Mouse (Mus musculus): ENCODE data around the gene Cab39. TPM values are rescaled to one million over a fixed set of nuclear protein-coding genes. Genes with fewer than 3 reads are reported as not detected.

Cab39 gene
- total RNA-seq, 2 experiments from 2014 or later: 76.6 to 124 TPM

DNA sequence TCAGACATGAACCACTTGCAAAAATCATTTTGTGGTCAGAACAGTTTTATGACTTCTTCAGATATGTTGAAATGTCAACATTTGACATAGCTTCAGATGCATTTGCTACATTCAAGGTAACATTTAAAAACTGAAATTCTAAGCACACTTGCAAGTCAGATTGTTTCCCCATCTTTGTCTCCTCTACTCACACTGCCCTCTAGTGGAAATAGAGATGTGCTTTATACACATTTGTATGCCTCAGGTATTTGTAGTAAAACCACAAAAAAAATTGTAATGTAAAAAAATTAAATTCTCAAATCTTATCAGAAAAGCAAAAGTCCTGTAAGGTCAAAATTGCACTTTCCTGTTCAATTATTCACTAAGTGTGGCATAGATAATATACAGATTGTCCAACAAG lies 49.0 kb downstream of the Cab39 start:
- no peak for ATAC-seq (replicated peaks; ENCODE audit: poor library complexity, severe bottlenecking)

DNA sequence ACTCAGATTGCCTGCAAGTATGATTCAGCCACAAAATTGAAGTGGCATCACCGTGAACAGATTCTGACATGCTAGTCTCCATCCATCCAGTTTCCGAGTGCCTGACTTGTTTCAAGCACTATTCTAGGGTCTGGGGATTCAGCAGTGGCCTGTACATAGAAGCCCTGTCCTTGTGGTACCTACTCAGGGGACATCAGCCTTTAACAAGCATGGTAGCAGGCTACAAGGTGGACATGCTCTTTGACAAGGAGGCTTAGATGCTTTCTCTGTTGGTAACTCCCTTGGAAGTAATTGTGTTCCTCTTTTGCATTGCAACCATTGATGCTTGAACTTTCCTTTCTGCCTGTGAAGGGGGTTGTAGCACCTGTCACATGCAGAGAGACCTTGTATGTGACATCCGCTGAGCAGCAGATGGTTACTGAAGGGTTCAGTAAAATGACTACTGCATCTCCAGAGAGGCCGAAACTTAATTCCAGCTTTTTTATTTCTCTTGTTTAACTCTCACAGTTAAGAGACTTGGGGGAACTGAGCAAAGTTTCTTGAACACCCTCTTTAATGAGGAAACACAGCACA lies 50.1 kb downstream of the Cab39 start:
- ATAC-seq (replicated peaks; ENCODE audit: poor library complexity, severe bottlenecking): no peak

DNA sequence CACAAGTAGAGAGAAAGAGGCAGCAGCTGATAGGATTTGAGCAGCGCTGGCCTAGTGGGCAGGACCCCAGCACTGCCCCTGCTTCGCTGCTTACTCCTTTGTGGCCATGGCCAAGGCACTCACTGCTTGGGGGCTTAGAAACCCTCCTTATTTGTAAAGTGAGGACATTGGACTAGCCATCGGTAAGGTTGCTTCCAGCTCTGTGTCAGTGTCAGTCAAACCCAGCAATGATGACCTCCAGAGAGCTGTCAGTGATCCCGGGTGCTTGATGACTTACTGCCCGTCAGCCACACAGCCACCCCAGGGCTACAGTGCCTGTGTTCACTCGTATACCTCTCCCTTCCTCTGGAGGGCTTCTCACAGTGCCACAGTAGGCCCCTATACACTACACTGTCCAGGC lies 51.7 kb downstream of the Cab39 start:
- ATAC-seq (replicated peaks; ENCODE audit: poor library complexity, severe bottlenecking): no peak

- ATAC-seq (replicated peaks; ENCODE audit: poor library complexity, severe bottlenecking): no peak
These were observed 52.2 kb downstream of the Cab39 start for GRCm38 (mm10) chr1:85845476-85845875.

GRCm38 (mm10) chr1:85849016-85849415 lies 55.8 kb downstream of the Cab39 start:
- ATAC-seq (replicated peaks; ENCODE audit: poor library complexity, severe bottlenecking): no peak

DNA sequence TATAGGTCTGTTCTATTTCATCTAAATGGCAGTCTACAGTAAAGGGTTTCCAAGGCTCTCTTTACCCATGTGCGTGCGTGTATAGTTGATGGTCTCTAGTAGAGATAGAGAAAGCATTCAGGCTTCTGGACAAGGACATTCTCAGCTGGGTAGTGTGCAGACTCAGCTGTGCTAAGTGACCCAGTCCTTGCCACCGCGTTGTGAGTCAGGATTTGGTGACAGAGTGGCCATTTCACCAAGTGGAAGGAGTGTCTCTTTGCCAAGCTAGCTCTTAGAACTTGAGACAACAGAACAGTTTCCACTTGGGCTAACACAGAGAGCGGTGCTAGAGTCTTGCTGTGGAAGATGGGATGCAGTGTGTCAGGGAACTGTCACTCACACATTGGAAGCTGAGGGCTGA lies 57.6 kb downstream of the Cab39 start:
- ATAC-seq (replicated peaks; ENCODE audit: poor library complexity, severe bottlenecking): no peak

GRCm38 (mm10) chr1:85852996-85853689 lies 59.9 kb downstream of the Cab39 start:
- peak; percentile 96 for ATAC-seq (replicated peaks; ENCODE audit: poor library complexity, severe bottlenecking)

- no peak for ATAC-seq (replicated peaks; ENCODE audit: poor library complexity, severe bottlenecking)
These were observed 60.6 kb downstream of the Cab39 start for GRCm38 (mm10) chr1:85853865-85854264.

GRCm38 (mm10) chr1:85854475-85854874 lies 61.2 kb downstream of the Cab39 start:
- no peak for ATAC-seq (replicated peaks; ENCODE audit: poor library complexity, severe bottlenecking)

DNA sequence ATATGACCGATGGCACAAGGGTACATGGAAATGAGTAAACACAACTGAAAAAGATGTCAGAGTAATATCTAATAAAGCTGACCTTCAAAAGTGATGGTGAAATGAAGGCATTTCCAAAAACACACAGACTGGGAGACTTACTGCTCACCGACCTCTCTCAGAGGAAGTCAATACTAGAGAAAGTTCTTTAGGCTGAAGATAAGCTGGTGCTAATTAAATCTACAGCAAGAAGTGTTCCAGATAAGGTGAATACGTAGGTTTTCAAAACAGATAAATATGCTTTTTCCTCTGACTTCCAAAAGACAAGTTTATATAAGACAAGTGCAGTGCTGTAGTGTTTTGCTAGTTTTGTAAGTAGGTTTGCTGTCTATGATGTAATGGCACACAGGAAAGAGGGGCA lies 63.0 kb downstream of the Cab39 start:
- ATAC-seq (replicated peaks; ENCODE audit: poor library complexity, severe bottlenecking): no peak

DNA sequence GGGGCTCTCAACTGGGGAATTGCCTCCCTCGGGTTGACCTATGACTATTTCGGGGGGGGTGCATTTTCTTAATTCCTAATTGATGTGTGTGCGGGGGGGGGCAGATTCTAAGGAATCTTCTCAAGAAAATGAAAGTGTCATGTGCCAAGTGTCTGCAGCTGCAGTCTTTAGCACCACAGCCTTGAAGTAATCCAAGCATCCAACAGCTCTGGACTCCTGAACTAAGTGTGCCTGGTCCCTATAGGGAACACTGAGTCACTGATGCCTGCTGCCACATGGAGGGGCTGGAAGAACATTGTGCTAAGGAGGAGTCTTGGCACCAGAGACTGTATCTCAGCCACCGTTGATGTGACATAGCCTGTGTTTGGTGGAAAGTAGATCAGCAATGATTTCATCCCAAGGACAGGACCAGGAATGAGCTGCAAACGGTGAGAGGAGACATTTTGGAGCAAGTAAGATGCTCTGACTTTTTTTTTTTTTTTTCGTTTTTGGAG lies 64.1 kb downstream of the Cab39 start:
- ATAC-seq (replicated peaks; ENCODE audit: poor library complexity, severe bottlenecking): no peak

DNA sequence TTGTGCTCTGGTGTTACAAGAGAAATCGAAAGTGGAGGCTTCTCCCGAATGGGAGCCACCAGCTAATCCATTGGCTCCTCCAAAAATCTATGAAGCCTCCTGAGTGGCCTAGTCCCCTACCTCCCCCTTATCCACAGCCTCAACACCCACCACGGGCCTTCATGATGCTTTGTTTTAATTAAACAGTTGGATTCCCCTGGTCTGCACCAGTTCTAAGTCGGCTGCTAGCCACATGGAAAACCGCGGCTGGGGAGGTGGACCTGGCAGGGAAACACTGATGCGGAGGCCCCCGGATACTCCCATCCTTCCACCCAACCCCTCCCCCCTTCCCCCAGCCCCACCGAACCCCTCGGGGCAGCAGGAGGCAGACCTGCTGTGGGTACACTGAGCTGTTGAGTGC lies 71.1 kb downstream of the Cab39 start:
- no peak for ATAC-seq (replicated peaks; ENCODE audit: poor library complexity, severe bottlenecking)

DNA sequence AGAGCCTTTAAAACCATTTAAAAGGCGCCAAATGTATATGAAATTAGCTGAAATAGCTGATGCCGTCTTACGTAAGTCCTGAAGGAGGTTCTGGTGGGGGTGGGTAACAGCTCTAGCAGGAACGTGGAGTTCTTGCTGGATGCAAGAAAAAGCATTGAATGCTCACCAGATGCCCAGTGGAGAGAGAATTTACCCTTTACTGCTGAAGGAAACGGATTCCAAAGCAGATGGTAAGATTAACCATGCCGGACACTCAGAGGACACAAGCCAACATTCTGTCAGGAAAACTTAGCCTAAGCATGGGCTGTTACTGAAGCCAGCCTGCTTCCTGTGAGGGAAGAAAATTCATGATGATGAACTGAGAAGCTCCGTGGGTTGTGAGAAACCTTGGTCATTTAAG lies 76.8 kb downstream of the Cab39 start:
- no peak for ATAC-seq (replicated peaks; ENCODE audit: poor library complexity, severe bottlenecking)

DNA sequence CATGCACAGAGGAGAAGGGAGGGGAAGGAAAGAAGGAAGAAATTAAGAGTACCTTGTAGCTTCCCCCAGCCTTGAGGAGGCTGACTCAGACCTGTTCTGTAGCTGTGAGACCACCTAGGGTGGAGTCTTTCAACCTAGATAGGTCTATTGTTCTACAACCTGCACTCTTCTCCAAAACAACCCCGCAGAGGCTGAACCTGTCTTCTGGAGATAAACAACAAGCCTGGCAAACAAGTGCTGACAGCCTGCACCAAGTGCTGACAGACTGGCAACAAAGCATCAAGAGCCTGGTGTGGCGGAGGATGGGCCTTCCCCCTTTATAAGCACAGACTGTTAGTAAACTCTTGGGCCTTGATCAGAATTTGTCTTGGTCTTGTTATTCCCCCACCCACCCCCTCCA lies 77.3 kb downstream of the Cab39 start:
- no peak for ATAC-seq (replicated peaks; ENCODE audit: poor library complexity, severe bottlenecking)

- no peak for ATAC-seq (replicated peaks; ENCODE audit: poor library complexity, severe bottlenecking)
These were observed 88.8 kb downstream of the Cab39 start for GRCm38 (mm10) chr1:85882003-85882402.

DNA sequence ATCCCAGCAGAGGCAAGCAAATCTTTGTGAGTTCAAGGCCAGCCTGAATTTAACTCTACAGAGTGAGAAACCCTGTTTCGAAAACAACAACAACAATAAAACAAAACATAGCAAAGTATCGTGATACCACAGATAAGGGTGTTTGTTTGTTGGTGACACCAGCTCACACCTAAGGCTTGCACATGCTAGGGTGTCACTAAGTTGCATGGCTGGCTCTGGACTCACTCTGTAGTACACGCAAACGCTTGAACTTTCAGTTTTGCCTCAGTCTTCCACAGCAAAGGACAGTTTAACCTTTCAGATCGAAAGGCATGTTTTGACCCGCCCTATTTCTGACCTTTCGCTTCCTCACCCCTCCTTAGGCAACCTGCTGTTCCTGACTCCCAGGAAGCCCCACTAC lies 94.0 kb downstream of the Cab39 start:
- no peak for ATAC-seq (replicated peaks; ENCODE audit: poor library complexity, severe bottlenecking)

DNA sequence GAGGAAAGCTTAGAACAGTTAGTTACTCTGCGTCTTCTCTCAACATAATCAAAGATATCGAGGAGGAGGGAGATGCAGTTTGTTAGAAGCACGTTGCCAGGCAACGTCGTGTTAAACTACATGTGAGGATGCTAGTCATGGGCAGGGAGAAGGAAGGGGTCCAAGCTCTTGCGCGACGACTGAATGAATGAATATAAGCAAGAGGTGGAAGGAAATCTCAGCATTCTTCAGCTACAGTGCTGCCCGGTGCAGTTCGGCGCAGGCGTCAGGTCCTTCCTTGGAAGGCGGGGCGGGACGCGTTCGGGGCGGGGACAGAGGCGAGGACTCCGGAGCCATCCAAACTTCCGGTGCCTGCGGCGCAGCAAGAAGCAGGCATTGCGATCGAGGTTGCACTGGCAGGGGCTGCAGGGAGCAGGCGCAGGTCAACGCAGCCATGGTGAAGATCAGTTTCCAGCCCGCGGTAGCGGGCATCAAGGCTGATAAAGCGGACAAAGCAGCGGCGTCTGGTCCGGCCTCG lies 101.0 kb downstream of the Cab39 start, which contains the start of gene Itm2c:
TSS of gene Itm2c (plus strand) at position 51 of the 517 bp plus-strand sequence.
- peak; percentile 49 for ATAC-seq (replicated peaks; ENCODE audit: poor library complexity, severe bottlenecking)

- no peak; the same call in 1 of the 2 replicates for ATAC-seq (replicated peaks; ENCODE audit: poor library complexity, severe bottlenecking)
These were observed 101.6 kb downstream of the Cab39 start for GRCm38 (mm10) chr1:85894748-85895360.

DNA sequence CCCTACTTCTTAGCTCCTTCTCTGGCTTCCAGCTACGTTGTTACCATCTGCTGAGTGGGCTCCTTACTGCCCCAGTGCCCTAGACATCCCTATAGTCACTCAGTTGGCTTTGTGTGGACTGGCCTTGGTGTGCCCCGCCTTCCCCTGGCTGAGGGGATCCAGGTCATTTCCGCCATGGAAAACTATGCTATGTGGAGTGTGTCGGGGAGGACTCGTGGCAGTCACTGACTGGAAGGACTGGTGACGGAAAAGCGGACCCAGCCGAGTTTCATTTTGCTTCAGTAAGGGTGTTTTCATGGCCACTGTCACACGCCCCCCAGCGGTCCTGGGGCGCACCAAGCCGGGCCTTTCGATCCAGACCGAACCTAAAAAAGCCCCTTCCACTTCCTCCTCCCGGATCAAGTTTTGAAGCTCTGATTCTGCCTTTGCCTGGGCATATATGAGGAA lies 102.2 kb downstream of the Cab39 start:
- peak; percentile 76 for ATAC-seq (replicated peaks; ENCODE audit: poor library complexity, severe bottlenecking)

DNA sequence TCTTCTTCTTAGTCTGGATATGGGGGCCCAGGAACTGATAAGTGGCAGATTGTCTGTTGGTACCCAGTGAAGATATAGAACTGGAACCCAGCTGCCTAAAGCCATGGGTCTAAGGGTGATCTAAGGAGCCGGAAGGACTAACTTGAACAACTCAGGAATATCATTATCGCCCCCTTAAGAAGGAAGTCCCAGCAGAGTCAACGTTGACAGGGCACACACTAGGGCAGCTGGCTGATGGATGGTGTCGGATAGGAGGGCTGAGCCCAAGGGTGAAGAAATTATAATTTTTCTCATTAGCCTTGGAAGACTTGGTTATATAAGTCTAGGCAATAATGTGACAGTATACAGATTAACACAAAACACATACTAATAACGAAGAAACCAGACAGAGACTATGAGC lies 102.9 kb downstream of the Cab39 start:
- ATAC-seq (replicated peaks; ENCODE audit: poor library complexity, severe bottlenecking): no peak

Measured in granulocyte monocyte progenitor cell, adult 5-6 weeks (primary cell).